Mouse (Mus musculus): Measurements from ENCODE around the gene Rxfp2. TPM values are rescaled to one million over a fixed set of nuclear protein-coding genes. Genes with fewer than 3 reads are reported as not detected.

The Rxfp2 gene
- polyA plus RNA-seq, 1 experiment = not detected

DNA sequence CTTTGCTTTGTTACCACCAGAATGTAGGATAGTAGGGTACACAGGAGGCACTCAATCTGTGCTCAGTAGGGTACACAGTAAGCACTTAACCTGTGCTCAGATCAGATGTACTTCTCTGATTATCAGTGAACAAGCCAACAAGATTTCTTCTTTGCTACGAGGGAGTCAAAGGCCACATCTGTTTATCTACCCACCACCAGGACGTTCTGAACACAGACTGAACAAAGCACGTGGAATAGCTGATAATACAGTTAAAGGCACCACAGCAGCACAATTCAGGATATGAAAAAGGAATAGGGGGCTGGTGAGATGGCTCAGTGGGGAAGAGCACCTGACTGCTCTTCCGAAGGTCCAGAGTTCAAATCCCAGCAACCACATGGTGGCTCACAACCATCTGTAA, 18.4 kb downstream of the Rxfp2 start:
- H3ac ChIP-seq (ENCODE audit: control insufficient read depth, insufficient read length) = no peak overlapping the region
- H3K4me2 ChIP-seq (ENCODE audit: low read depth) = no peak overlapping the region
- TF ChIP-seq REST (IDR thresholded peaks at IDR 0.05; ENCODE audit: insufficient read depth, insufficient read length) (no peak), MYOG (IDR thresholded peaks at IDR 0.05; ENCODE audit: control insufficient read depth in 1 of 3, insufficient read depth in 1 of 3, insufficient read length in 2 of 3, low read depth in 2 of 3) (no peak), USF1 (IDR thresholded peaks at IDR 0.05; ENCODE audit: low read depth) (no peak), POLR2AphosphoS2 (IDR thresholded peaks at IDR 0.05; ENCODE audit: insufficient read length, low read depth) (no peak), POLR2A (IDR thresholded peaks at IDR 0.05; ENCODE audit: insufficient read length, low read depth) (no peak), E2F4 (IDR thresholded peaks at IDR 0.05; ENCODE audit: insufficient read depth) (no peak), MAX (IDR thresholded peaks at IDR 0.05; ENCODE audit: low read depth) (no peak), TCF3 (IDR thresholded peaks at IDR 0.05; ENCODE audit: insufficient read length, low read depth) (no peak), SRF (IDR thresholded peaks at IDR 0.05; ENCODE audit: control insufficient read depth, insufficient read length, low read depth) (no peak), CEBPB (IDR thresholded peaks at IDR 0.05; ENCODE audit: insufficient read depth, poor library complexity, severe bottlenecking) (no peak), TCF12 (IDR thresholded peaks at IDR 0.05; ENCODE audit: insufficient read depth, poor library complexity, severe bottlenecking) (no peak), MYOD1 (IDR thresholded peaks at IDR 0.05; ENCODE audit: control insufficient read depth in 1 of 3, insufficient read length in 2 of 3, low read depth in 2 of 3) (no peak)
- H3K27me3 ChIP-seq (ENCODE audit: control insufficient read depth, insufficient read depth, insufficient read length) = no peaks in the 10 kb centered on the region
- H3K79me2 ChIP-seq (ENCODE audit: control insufficient read depth, insufficient read depth) = no peaks in the 10 kb centered on the region
- no peaks in the 10 kb centered on the region for H3K36me3 ChIP-seq (ENCODE audit: control insufficient read depth, insufficient read depth)
- no peak overlapping the region for H3K4me3 ChIP-seq

DNA sequence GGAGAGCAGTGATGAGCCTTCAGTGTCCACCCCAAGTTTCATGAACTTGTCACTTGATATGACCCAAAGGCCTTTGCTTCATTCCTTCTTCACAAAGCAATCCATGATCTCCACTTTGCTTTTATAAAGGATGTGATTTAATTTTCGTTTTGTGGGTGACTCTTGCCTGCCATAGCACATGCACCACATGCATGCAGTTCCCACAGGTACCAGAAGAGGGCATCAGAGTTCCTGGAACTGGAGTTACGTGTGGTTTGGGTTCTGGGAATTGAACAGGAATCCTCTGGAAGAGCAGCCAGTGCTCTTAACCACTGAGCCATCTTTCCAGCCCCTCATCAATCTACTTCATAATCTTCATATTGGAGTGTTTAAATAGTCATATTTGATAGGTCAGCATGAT, 26.1 kb downstream of the Rxfp2 start:
- no peak for TF ChIP-seq CEBPB (IDR thresholded peaks at IDR 0.05; ENCODE audit: insufficient read depth, poor library complexity, severe bottlenecking)
- no peak overlapping the region for H3K4me2 ChIP-seq (ENCODE audit: low read depth)
- H3K27me3 ChIP-seq (ENCODE audit: control insufficient read depth, insufficient read depth, insufficient read length) = no peaks in the 10 kb centered on the region

DNA sequence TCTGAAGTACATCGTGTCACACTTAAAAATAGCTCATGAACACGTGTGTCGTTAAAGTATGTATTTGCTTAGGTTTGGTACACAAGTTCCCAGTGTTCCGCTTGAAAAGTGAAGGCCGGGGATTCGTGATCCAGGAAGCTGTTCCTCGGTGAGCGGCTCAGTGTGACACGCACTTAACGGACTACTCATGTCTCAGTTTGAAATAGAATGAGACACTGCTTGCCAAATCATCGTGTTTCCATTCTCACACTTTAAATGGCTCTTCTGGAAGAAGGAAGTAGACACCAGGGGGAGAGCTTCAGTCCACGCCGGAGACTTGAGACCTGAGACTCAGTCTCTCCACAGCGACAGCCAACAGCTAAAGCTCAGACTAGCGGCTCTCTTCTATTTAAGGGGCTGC, 28.0 kb downstream of the Rxfp2 start:
- H3K36me3 ChIP-seq (ENCODE audit: control insufficient read depth, insufficient read depth) = no peaks in the 10 kb centered on the region
- H3K79me2 ChIP-seq (ENCODE audit: control insufficient read depth, insufficient read depth) = no peaks in the 10 kb centered on the region
- no peak overlapping the region for H3K4me3 ChIP-seq
- H3ac ChIP-seq (ENCODE audit: control insufficient read depth, insufficient read length) = no peak overlapping the region
- H3K27me3 ChIP-seq (ENCODE audit: control insufficient read depth, insufficient read depth, insufficient read length) = no peaks in the 10 kb centered on the region
- no peak overlapping the region for H3K4me2 ChIP-seq (ENCODE audit: low read depth)
- TF ChIP-seq TCF3 (IDR thresholded peaks at IDR 0.05; ENCODE audit: insufficient read length, low read depth) = no peak
- TF ChIP-seq SRF (IDR thresholded peaks at IDR 0.05; ENCODE audit: control insufficient read depth, insufficient read length, low read depth) = no peak
- TF ChIP-seq REST (IDR thresholded peaks at IDR 0.05; ENCODE audit: insufficient read depth, insufficient read length) = no peak
- TF ChIP-seq MYOD1 (IDR thresholded peaks at IDR 0.05; ENCODE audit: control insufficient read depth in 1 of 3, insufficient read length in 2 of 3, low read depth in 2 of 3) = no peak
- no peak for TF ChIP-seq MYOG (IDR thresholded peaks at IDR 0.05; ENCODE audit: control insufficient read depth in 1 of 3, insufficient read depth in 1 of 3, insufficient read length in 2 of 3, low read depth in 2 of 3)
- TF ChIP-seq POLR2AphosphoS2 (IDR thresholded peaks at IDR 0.05; ENCODE audit: insufficient read length, low read depth) = no peak
- no peak for TF ChIP-seq TCF12 (IDR thresholded peaks at IDR 0.05; ENCODE audit: insufficient read depth, poor library complexity, severe bottlenecking)
- no peak for TF ChIP-seq POLR2A (IDR thresholded peaks at IDR 0.05; ENCODE audit: insufficient read length, low read depth)
- TF ChIP-seq E2F4 (IDR thresholded peaks at IDR 0.05; ENCODE audit: insufficient read depth) = no peak
- no peak for TF ChIP-seq CEBPB (IDR thresholded peaks at IDR 0.05; ENCODE audit: insufficient read depth, poor library complexity, severe bottlenecking)
- TF ChIP-seq MAX (IDR thresholded peaks at IDR 0.05; ENCODE audit: low read depth) = no peak
- TF ChIP-seq USF1 (IDR thresholded peaks at IDR 0.05; ENCODE audit: low read depth) = no peak

More for the DNA sequence above, 26.1 kb downstream of the Rxfp2 start:
- Histone ChIP-seq H3ac (ENCODE audit: control insufficient read depth, insufficient read length) (no peak overlapping the region), H3K79me2 (ENCODE audit: control insufficient read depth, insufficient read depth) (no peaks in the 10 kb centered on the region), H3K4me3 (no peak overlapping the region), H3K36me3 (ENCODE audit: control insufficient read depth, insufficient read depth) (no peaks in the 10 kb centered on the region)

DNA sequence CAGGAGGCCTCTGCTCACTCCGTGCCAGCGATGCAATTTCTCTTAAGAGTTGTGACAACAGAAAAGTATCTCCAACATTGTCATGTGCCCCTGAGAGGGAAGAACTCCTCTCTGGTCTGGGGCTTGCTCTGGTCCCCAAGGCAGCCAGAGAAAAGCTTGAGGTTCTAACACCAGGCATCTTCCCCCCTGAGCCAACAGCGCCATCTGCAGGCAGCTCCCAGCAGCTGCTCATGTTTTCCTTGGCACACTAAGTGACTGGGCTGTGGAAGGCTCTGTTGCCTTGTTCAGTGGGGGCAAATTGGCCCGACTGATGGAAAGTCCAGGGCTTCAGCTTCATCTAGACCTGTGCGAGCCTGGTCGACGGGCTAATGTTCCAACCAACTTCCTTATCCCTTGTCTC, 31.5 kb downstream of the Rxfp2 start:
- H3K36me3 ChIP-seq (ENCODE audit: control insufficient read depth, insufficient read depth) = no peaks in the 10 kb centered on the region
- H3K4me2 ChIP-seq (ENCODE audit: low read depth) = no peak overlapping the region
- H3ac ChIP-seq (ENCODE audit: control insufficient read depth, insufficient read length) = no peak overlapping the region
- no peak for TF ChIP-seq TCF12 (IDR thresholded peaks at IDR 0.05; ENCODE audit: insufficient read depth, poor library complexity, severe bottlenecking)
- no peak for TF ChIP-seq CEBPB (IDR thresholded peaks at IDR 0.05; ENCODE audit: insufficient read depth, poor library complexity, severe bottlenecking)
- TF ChIP-seq POLR2A (IDR thresholded peaks at IDR 0.05; ENCODE audit: insufficient read length, low read depth) = no peak
- TF ChIP-seq MYOD1 (IDR thresholded peaks at IDR 0.05; ENCODE audit: control insufficient read depth in 1 of 3, insufficient read length in 2 of 3, low read depth in 2 of 3) = no peak
- no peak for TF ChIP-seq MAX (IDR thresholded peaks at IDR 0.05; ENCODE audit: low read depth)
- no peak for TF ChIP-seq SRF (IDR thresholded peaks at IDR 0.05; ENCODE audit: control insufficient read depth, insufficient read length, low read depth)
- TF ChIP-seq E2F4 (IDR thresholded peaks at IDR 0.05; ENCODE audit: insufficient read depth) = no peak
- TF ChIP-seq POLR2AphosphoS2 (IDR thresholded peaks at IDR 0.05; ENCODE audit: insufficient read length, low read depth) = no peak
- no peak for TF ChIP-seq MYOG (IDR thresholded peaks at IDR 0.05; ENCODE audit: control insufficient read depth in 1 of 3, insufficient read depth in 1 of 3, insufficient read length in 2 of 3, low read depth in 2 of 3)
- no peak for TF ChIP-seq USF1 (IDR thresholded peaks at IDR 0.05; ENCODE audit: low read depth)
- no peak for TF ChIP-seq TCF3 (IDR thresholded peaks at IDR 0.05; ENCODE audit: insufficient read length, low read depth)
- no peak for TF ChIP-seq REST (IDR thresholded peaks at IDR 0.05; ENCODE audit: insufficient read depth, insufficient read length)
- H3K4me3 ChIP-seq = no peak overlapping the region
- no peaks in the 10 kb centered on the region for H3K27me3 ChIP-seq (ENCODE audit: control insufficient read depth, insufficient read depth, insufficient read length)
- H3K79me2 ChIP-seq (ENCODE audit: control insufficient read depth, insufficient read depth) = no peaks in the 10 kb centered on the region

DNA sequence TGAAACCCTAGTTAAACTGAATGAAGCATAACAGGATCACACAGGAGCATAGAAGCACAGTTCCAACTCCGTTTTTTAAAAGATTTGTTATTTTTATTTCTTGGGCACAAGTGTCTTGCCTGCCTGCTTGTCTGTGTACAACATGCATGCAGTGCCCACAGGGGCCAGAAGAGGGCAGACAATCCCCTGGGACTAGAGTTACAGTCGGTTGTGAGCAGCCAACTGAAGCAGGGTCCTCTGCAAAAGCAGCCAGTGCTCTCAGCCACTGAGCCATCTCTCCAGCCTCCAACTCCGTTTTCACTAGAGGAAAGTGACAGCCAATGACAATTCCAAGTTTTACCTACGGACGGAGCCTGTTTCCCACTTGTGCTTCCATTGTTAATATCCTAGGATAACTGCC, 33.4 kb downstream of the Rxfp2 start:
- Histone ChIP-seq H3K4me3 (no peak overlapping the region), H3K4me2 (ENCODE audit: low read depth) (no peak overlapping the region), H3ac (ENCODE audit: control insufficient read depth, insufficient read length) (no peak overlapping the region), H3K27me3 (ENCODE audit: control insufficient read depth, insufficient read depth, insufficient read length) (no peaks in the 10 kb centered on the region), H3K79me2 (ENCODE audit: control insufficient read depth, insufficient read depth) (no peaks in the 10 kb centered on the region), H3K36me3 (ENCODE audit: control insufficient read depth, insufficient read depth) (no peaks in the 10 kb centered on the region)
- no peak for TF ChIP-seq TCF12 (IDR thresholded peaks at IDR 0.05; ENCODE audit: insufficient read depth, poor library complexity, severe bottlenecking)
- no peak for TF ChIP-seq E2F4 (IDR thresholded peaks at IDR 0.05; ENCODE audit: insufficient read depth)
- TF ChIP-seq TCF3 (IDR thresholded peaks at IDR 0.05; ENCODE audit: insufficient read length, low read depth) = no peak
- TF ChIP-seq USF1 (IDR thresholded peaks at IDR 0.05; ENCODE audit: low read depth) = no peak
- no peak for TF ChIP-seq SRF (IDR thresholded peaks at IDR 0.05; ENCODE audit: control insufficient read depth, insufficient read length, low read depth)

All from myocyte (in vitro differentiated cells).